Mouse (Mus musculus): ENCODE data around the gene Tex9.

DNA sequence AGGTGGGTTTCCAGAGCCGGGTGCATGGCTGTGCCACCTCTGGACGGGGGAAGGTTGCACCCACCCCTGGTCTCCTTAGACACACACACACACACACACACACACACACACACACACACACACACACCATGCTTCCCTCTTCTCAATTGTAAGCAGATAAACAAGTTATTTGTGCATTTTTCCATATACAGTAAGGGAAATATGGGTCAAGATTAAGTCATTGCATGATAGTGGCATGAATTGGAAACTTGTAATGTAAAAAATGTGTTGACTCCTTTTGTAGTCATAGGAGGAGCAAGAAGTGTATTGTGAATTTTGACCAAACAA, 41.0 kb upstream of the Tex9 start:
- TF ChIP-seq CTCF (IDR thresholded peaks at IDR 0.05; ENCODE audit: control insufficient read depth, insufficient read depth, insufficient read length) (no peak), MAX (IDR thresholded peaks at IDR 0.05) (no peak), FOSL1 (IDR thresholded peaks at IDR 0.05; ENCODE audit: insufficient read depth, low read length, poor library complexity, severe bottlenecking) (no peak), USF1 (IDR thresholded peaks at IDR 0.05; ENCODE audit: low read depth) (no peak), MYOG (IDR thresholded peaks at IDR 0.05; ENCODE audit: control insufficient read depth, extremely low read depth, insufficient read length) (no peak), CEBPB (IDR thresholded peaks at IDR 0.05; ENCODE audit: low read depth) (no peak)
